Mouse (Mus musculus): ENCODE measurements around the gene Tiparp.

Tiparp gene

GRCm38 (mm10) chr3:65527691-65528601 is at the start of gene Tiparp:
Gene Tiparp (plus strand): TSS chr3:65528410.
- peak; percentile 87 for DNase-seq

DNA sequence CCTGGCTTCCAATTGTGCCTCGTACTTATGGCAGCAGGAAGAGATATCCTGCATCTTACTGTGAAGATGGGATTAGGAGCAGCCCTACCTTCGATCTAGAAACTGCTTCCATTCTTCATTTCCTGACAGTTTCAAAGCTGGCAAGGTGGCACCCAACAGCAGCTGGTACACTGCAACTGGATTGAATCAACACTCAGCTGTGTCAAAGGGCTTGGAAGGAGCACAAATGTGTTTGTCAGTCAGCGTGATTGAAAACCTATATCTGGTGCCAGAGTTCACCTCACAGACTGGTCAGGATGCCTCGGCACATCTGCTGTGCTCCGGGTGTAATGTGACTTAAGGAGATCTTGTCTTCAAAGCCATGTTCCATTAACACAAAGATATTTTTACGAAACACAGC is 47.5 kb upstream of the Tiparp start:
- DNase-seq: no peak

DNA sequence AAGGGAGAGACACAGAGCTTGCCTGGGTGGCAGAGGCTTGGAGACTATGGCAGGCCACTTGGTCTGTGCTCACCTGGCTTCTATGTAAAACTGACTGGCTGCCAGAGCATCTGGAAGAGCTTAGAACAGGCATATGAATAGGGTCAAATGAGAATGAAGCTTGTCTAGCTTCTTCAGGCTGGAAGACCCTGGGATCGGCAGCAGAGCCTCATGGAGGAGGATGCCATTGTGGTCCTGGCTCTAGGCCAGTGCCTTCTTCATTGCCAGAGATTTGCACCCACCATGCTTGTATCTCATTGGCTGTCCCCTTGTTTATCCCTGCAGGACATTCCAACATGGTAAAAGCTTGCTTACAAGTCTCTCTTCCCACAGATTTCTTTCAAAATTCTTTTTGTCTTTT is 45.9 kb upstream of the Tiparp start:
- DNase-seq: no peak

GRCm38 (mm10) chr3:65482698-65483407 is 45.4 kb upstream of the Tiparp start:
- no peak for DNase-seq

DNA sequence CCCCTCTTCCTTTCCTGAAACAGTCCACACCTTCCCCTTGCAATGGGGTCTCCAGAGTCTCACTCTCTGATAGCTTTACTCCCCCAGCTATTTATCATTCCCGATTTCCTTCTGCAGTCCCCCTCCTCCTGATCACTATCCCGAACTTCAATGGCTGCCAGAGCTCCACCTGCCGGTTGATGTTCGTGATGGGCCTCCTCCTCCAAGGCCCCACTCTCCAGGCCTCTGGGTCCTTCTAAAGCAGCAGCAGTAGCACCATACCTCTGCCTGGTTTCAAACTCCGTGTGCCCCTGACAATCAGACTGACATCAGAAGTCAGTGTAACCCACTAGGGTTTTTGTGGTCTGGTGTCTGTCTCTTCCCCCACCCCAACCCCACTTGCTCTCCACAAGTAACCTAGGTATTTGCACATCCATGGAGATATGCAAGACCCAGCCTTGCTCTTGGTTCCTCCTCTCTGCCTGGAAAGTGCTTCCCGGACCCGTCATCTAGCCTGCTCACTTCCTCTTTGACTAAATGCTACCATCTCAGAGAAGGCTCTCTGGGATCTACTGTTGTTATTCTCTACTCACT is 44.0 kb upstream of the Tiparp start:
- DNase-seq: no peak

DNA sequence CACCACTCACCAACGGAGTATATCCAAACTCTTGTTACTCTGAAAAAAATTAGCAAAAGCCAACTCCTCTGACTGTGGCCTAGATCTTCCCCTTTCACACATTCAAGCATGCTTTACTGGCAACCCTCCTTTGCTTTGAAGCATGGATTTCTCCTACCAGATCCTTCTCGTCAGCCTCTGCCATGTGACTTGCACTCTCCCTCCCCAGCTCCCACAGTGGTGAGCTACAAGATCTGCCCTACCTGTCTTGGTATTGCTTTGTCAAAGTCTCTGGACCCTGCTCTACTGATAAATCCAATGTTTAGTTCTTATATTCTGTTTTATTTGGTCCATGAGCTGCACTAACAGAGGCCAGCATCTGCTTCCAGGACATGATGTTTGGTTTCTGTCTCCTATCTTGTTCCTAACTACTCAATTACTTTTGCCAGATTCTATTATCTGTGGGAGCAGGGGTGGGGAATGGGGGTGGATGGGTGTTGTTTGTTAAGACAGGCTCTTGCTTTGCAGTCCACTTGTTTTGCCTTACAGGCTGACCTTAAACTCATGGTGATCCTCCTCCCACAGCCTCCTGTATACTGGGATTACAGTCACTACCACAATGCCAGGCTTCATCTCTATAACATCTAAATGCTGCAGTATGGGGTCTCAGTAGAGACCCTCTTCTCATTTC is 40.7 kb upstream of the Tiparp start:
- DNase-seq: no peak

- DNase-seq: no peak
Observed at GRCm38 (mm10) chr3:65488556-65489244, 39.5 kb upstream of the Tiparp start.

DNA sequence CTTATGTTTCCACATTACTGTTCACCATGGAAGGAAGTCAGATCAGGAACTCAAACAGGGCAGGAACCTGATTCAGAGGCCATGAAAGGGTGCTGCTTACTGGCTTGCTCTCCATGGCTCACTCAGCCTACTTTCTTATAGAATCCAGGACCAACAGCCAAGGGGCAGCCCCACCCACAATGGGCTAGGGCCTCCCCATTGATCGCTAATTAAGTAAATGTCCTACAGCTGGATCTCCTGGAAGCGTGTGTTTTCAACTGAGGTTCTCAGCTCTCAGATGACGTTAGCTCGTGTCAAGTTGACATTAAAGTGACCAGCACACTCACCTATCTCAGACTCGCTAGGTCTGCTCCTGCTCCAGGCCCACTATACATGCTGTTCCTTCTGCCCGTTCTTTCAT is 38.6 kb upstream of the Tiparp start:
- DNase-seq: no peak

DNA sequence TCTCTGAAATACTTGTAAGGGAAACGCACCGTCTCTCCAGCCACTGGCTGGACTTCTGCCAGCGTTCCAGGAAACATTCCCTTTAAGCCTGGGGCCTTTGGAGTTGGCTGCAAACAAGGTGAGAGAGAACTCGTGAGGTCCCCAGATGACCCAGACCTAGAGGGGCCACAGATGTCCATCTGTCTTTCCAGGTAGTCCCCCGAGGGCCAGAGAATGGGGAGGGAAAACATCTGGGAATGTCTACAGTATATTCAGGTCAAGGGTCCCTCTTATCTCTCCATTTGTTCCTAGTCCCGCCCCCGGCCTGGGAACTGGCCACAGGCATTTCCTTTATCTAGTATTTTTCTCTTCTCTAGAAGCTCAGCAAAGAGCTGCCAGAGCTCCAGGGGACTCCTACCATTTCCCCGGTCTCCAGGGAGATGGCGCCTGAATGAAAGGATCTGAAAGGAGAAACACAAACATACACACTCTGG is 33.9 kb upstream of the Tiparp start:
- no peak for DNase-seq

GRCm38 (mm10) chr3:65507766-65508165 is 20.4 kb upstream of the Tiparp start:
- no peak for DNase-seq

DNA sequence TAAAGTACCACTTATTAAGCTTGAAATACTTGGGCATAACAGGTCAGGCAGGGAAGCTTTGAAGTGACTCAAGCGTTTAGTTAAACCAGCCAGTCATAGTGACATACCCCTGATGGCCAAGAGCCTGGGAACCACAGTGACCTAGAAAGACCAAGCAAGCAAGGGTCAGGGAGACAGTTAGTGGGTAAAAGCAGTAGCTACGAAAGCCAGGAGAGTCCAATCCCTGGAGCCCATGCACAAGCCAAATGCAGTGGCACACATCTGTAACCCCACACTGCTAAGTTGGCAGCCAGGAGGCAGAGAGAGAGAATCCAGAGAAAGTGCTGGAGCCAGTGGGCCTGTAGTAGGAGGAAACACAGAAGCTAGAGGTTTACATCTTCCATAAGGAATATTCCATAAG is 17.6 kb upstream of the Tiparp start:
- no peak for DNase-seq

GRCm38 (mm10) chr3:65515751-65516150 is 12.5 kb upstream of the Tiparp start:
- no peak for DNase-seq

GRCm38 (mm10) chr3:65516526-65516925 is 11.7 kb upstream of the Tiparp start:
- DNase-seq: no peak

DNA sequence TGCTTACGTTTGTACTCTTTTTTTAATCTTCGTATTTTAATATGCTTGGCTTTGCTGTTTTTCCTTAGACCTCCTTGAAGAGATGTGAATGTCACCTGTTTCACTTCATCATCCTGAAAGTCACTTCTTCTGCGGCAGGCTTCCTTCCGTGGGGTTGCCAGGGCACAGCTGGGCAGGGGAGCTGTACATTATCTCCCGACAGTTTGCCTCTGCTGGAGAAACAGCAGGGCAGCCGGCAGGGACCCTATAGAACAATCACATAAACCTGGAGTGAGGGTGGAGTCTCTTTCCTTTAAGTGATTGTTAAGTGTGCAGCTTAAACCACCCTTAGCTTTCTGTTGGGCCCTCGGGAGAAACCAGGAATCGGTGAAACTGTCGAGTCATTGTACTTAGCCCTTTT is 11.1 kb upstream of the Tiparp start:
- DNase-seq: no peak

DNA sequence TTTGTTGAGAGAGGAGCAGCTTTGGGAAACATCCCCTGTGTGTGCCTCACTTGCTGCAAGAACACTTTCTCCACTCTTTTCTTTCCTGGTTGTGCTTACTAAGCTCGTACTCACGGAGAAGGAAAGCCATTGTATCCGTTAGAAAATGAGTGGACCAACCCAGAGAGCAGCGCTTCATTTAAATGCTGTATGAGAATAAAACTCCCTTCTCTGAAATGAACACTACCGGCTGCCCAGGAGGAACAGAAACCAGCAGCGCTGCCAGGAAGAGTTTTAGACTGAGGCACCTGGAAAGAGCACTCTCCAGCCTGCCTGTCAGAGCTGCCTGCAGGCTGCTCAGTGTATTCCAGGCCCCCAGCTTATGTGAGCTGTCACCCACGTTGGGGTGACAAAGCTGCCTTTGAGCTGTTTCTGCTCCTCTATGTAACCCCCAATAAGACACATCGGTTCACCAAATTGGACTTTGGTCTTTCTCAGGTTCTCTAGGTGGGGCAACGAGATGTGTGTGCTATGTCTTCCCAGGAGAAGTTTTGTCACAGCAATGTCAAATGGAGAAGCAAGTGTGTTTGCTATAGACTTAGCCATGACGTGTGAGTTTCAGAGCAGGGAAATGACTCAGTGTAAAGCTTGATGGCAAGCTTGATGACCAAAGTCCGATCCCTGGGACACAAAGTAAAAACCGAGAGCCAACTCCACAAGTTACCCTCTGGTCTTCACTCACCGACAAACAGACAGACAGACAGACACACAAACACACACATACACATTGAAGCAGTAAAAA is 10.3 kb upstream of the Tiparp start:
- DNase-seq: peak; percentile 31 to 40

DNA sequence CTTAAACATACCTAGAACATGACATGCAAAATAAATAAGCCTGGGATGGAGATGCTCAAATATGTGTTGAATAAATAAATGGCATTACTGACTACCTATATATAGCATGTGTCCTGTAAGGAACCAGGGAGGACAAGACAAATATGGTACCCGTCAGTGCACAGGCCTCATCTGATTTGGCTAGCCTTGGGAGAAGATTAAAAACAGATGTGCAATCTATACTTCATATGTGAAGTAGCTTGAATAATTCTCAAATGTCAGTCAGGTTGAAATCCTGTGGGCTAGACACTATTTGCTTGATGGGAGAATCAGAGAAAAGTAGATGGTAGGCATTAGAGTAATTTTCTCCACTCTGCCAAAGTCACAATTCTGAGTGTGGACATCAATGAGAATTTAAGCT is 6.8 kb upstream of the Tiparp start:
- DNase-seq: no peak

DNA sequence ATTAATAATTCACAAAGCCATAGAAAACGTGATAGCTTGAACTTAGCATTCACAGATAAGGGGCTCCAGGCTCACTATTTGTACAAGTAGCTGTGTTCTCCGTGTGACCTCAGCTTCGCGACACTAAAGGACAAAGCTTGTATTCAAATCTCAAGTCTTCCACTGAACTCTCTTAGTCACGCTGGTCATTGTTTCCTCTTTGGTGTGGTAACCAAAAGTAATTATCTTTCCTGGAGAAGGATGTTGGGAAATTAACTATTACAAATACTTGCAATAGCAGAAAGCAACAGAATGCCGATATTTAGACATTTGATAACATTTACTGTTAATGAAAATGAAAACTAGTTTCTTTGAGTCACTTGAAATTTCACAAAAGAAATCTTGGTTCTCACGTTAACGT is 4.8 kb upstream of the Tiparp start:
- no peak for DNase-seq

DNA sequence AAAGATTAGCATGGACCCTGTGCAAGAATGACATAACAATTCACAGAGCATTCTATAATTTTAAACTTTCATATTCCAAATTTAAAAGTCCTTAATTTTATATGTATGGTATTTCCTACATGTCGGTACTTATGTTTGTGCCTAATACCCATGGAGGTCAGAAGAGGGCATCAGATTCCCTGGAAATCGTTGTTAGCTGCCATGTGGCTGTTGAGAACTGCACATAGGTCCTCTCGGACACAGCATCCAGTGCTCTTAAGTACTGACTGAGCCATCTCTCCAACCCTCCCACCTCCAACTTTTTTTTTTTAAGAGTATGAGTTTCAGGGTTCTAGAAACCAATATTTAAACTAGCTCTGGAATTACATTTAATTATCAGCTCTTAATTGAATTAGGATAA is 2.5 kb upstream of the Tiparp start:
- no peak for DNase-seq

GRCm38 (mm10) chr3:65527196-65527595 is 1.0 kb upstream of the Tiparp start:
- DNase-seq: no peak

DNA sequence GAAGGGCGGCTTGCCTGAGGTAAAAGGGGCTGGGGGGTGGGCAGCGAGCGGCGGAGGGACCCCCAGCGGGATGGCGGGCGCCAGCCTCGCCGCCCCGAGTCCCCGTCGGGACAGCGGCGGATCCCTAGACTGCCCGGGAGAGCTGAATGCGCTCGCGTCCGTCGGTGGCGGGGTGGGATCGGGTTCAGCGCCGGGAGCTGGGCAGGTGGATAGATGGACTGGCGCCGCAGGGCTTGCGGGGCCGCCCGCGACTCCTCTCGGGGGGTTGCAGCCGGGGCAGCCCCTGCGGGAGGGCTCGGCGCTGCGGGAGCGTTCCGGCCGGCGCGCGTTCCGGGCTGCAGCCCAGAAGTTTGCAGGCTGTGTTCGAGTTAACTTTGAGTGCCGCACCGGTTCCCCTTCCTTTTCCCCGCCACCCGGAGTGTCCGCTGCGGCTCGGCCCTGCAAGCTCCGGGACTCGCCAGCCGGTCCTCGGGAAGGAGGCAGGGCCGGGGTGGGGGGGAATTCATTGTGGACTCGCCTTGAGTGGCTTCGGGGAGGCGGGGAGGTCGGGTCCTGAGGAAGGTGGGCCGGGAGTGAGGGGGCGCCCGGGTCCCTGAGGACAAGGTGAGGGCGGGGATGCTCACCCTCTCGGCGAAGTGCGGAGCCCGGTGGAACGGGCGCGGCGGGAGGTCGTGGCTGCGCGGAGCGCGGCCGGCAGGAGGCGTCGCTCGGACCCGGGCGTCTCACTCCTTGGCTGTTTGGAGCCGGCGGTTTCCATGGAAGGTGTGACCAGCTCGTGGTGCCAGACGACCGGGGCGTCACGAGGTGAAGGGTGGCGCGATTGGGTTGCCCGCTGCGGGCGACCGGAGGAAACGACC is 632 bp downstream of the Tiparp start:
- peak; percentile 57 to 66 for DNase-seq

Measured in spleen, adult 18-20 months (tissue).